Mouse (Mus musculus) C2C12 (cell line): ENCODE measurements at regions not wholly inside any gene's neighbourhood (a gene's known extent, or its start where the extent isn't known, plus 50 kb on each side); places are given as distances from the start of the nearest gene placed in this dataset.

Source experiments
- CEBPB ChIP-seq: IDR thresholded peaks from one replicate; pipeline ENCODE4 v1.6.1; 2011; ENCODE audit warnings: low read depth, mild to moderate bottlenecking, control low read depth, moderate library complexity
- CTCF ChIP-seq: IDR thresholded peaks from one replicate; pipeline ENCODE4 v1.5.1; 2011; ENCODE audit not compliant: control insufficient read depth, insufficient read depth, insufficient read length
- FOSL1 ChIP-seq: IDR thresholded peaks from one replicate; pipeline ENCODE4 v1.8.0; 2011; ENCODE audit warnings: mild to moderate bottlenecking, low read length; ENCODE audit not compliant: poor library complexity, insufficient read depth, severe bottlenecking
- MAX ChIP-seq: IDR thresholded peaks from one replicate; pipeline ENCODE4 v1.6.1; 2011; ENCODE audit warnings: mild to moderate bottlenecking, control low read depth
- MYOD1 ChIP-seq: IDR thresholded peaks from one replicate; pipeline ENCODE4 v1.6.1; 2011; ENCODE audit warnings: low read depth; ENCODE audit not compliant: control insufficient read depth, insufficient read length
- MYOG ChIP-seq: IDR thresholded peaks from one replicate; pipeline ENCODE4 v1.6.1; 2011; ENCODE audit not compliant: control insufficient read depth, insufficient read length; ENCODE audit errors: extremely low read depth
- USF1 ChIP-seq: IDR thresholded peaks from one replicate; pipeline ENCODE4 v1.6.1; 2011; ENCODE audit warnings: low read depth, mild to moderate bottlenecking, control low read depth, moderate library complexity

DNA sequence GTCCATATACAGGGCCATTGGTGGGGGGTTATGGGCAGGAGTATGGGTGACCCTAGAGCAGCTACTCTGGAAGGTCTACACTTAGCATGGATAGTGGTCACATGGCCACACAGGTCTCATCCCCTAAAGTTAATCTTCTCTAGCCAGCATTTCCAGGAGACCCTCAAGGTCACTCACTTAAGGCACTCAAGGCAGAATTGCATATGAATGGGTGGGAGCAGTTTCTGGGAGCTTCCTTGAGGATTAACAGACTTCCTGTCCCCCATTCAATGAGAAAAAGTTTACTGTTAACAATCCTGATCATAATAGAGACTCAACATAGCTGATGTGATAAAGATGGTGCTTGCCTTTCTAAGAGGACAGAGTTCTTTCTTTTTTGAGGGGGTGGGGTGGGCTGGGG lies 352.4 kb upstream of the Arhgap42 start:
- no peak for TF ChIP-seq USF1
- no peak for TF ChIP-seq CTCF
- TF ChIP-seq MYOD1: no peak
- no peak for TF ChIP-seq MAX
- TF ChIP-seq MYOG: no peak
- TF ChIP-seq FOSL1: no peak
- no peak for TF ChIP-seq CEBPB
